Mouse (Mus musculus) MEL (cell line): Measurements from ENCODE around the gene Wdr60. TPM values are rescaled to one million over a fixed set of nuclear protein-coding genes. Genes with fewer than 3 reads are reported as not detected.
A peak's percentile ranks its signal among the peaks of the same experiment; 100 is the strongest.

Experiments used
- DNase-seq: peaks from one replicate; pipeline ENCODE4 v3.0.0; 2011; ENCODE audit warnings: low read depth, low spot score
- H3K27ac ChIP-seq: 2 replicates; pipeline ENCODE4 v1.5.1; 2012; ENCODE audit warnings: low read depth, mild to moderate bottlenecking, control low read depth, low read length, moderate library complexity; ENCODE audit not compliant: control insufficient read depth
- H3K27me3 ChIP-seq, 2 experiments: fragments of 150-350 bp in 1 of 2; sonication (generic) in 1 of 2; 2 replicates each; pipeline ENCODE4 v1.6.1; 2012; ENCODE audit warnings: low read length in 2 of 2, mild to moderate bottlenecking in 2 of 2, improper control_type of control experiment in 1 of 2, moderate library complexity in 1 of 2; ENCODE audit not compliant: insufficient read depth in 2 of 2, control insufficient read depth in 1 of 2
- H3K36me3 ChIP-seq, 2 experiments: 2 replicates each; pipeline ENCODE4 v1.6.1; 2012 to 2014; ENCODE audit warnings: low read length in 2 of 2, improper control_type of control experiment in 1 of 2, inconsistent platforms in 1 of 2, mild to moderate bottlenecking in 1 of 2; ENCODE audit not compliant: insufficient read depth in 2 of 2, control insufficient read depth in 1 of 2
- H3K4me1 ChIP-seq, 2 experiments: fragments of 150-350 bp in 1 of 2; sonication (generic) in 1 of 2; 2 replicates each; pipeline ENCODE4 v1.6.1; 2012; ENCODE audit warnings: low read length in 2 of 2, improper control_type of control experiment in 1 of 2, mild to moderate bottlenecking in 1 of 2; ENCODE audit not compliant: insufficient read depth in 2 of 2, control insufficient read depth in 1 of 2
- H3K4me3 ChIP-seq, 2 experiments: fragments of 150-350 bp in 1 of 2; sonication (generic) in 1 of 2; 2 replicates each; pipeline ENCODE4 v1.5.1; 2012; ENCODE audit warnings: low read depth in 2 of 2, low read length in 2 of 2, mild to moderate bottlenecking in 2 of 2, moderate library complexity in 2 of 2, control low read depth in 1 of 2, improper control_type of control experiment in 1 of 2; ENCODE audit not compliant: control insufficient read depth in 1 of 2, insufficient read depth in 1 of 2
- H3K79me2 ChIP-seq: 2 replicates; pipeline ENCODE4 v1.6.1; 2012; ENCODE audit warnings: mild to moderate bottlenecking, low read length, moderate library complexity; ENCODE audit not compliant: control insufficient read depth, poor library complexity, insufficient read depth
- H3K9ac ChIP-seq: 2 replicates; pipeline ENCODE4 v1.6.1; 2012; ENCODE audit warnings: low read depth, mild to moderate bottlenecking, control low read depth, low read length, moderate library complexity; ENCODE audit not compliant: control insufficient read depth, poor library complexity, severe bottlenecking
- H3K9me3 ChIP-seq: fragments of 150-350 bp; sonication (generic); replicated peaks from 2 replicates; pipeline ENCODE4 v1.6.1; 2012; ENCODE audit warnings: mild to moderate bottlenecking, low read length, improper control_type of control experiment, moderate library complexity; ENCODE audit not compliant: insufficient read depth
- E2F4 ChIP-seq: IDR thresholded peaks from 2 replicates; pipeline ENCODE4 v1.6.1; 2011; ENCODE audit warnings: low read depth, low read length, improper control_type of control experiment, borderline replicate concordance
- ELF1 ChIP-seq: IDR thresholded peaks from 2 replicates; pipeline ENCODE4 v1.6.1; 2014; ENCODE audit warnings: low read depth, mild to moderate bottlenecking, inconsistent platforms, low read length, improper control_type of control experiment, moderate library complexity
- EP300 ChIP-seq, 2 experiments: IDR thresholded peaks; 2 replicates each; pipeline ENCODE4 v1.6.1; 2011; ENCODE audit warnings: improper control_type of control experiment in 2 of 2, low read length in 2 of 2, low read depth in 1 of 2, mild to moderate bottlenecking in 1 of 2
- ETS1 ChIP-seq: IDR thresholded peaks from 2 replicates; pipeline ENCODE4 v1.6.1; 2012; ENCODE audit warnings: low read depth, mild to moderate bottlenecking, inconsistent platforms, low read length, improper control_type of control experiment, moderate library complexity
- GATA1 ChIP-seq: IDR thresholded peaks from 2 replicates; pipeline ENCODE4 v1.6.1; 2011; ENCODE audit warnings: low read depth, low read length, improper control_type of control experiment
- HCFC1 ChIP-seq: IDR thresholded peaks from 2 replicates; pipeline ENCODE4 v1.6.1; 2012; ENCODE audit warnings: low read depth, mild to moderate bottlenecking, inconsistent platforms, low read length, improper control_type of control experiment, moderate library complexity
- KAT2A ChIP-seq: conservative IDR thresholded peaks from 2 replicates; pipeline ENCODE4 v1.6.1; 2012; ENCODE audit warnings: low read depth, low read length, improper control_type of control experiment, inconsistent platforms
- MAFK ChIP-seq: IDR thresholded peaks from 2 replicates; pipeline ENCODE4 v1.6.1; 2011; ENCODE audit warnings: low read depth, mild to moderate bottlenecking, low read length, improper control_type of control experiment, borderline replicate concordance
- MEF2A ChIP-seq: IDR thresholded peaks from 2 replicates; pipeline ENCODE4 v1.6.1; 2014; ENCODE audit warnings: low read depth, mild to moderate bottlenecking, inconsistent platforms, low read length, improper control_type of control experiment; ENCODE audit not compliant: poor library complexity, insufficient replicate concordance, severe bottlenecking; ENCODE audit errors: extremely low read depth
- MXI1 ChIP-seq: IDR thresholded peaks from 2 replicates; pipeline ENCODE4 v1.6.1; 2011; ENCODE audit warnings: mild to moderate bottlenecking, low read depth, low read length, improper control_type of control experiment
- MYC ChIP-seq: IDR thresholded peaks from 2 replicates; pipeline ENCODE4 v1.6.1; 2011; ENCODE audit warnings: low read depth, mild to moderate bottlenecking, low read length, improper control_type of control experiment, moderate library complexity
- POLR2A ChIP-seq, 2 experiments: IDR thresholded peaks; 2 replicates each; pipeline ENCODE4 v1.6.1; 2011 to 2012; ENCODE audit warnings: low read length in 2 of 2, mild to moderate bottlenecking in 2 of 2, control low read depth in 1 of 2, improper control_type of control experiment in 1 of 2, low read depth in 1 of 2, moderate library complexity in 1 of 2; ENCODE audit not compliant: control insufficient read depth in 1 of 2, insufficient read depth in 1 of 2, poor library complexity in 1 of 2
- POLR2AphosphoS2 ChIP-seq: IDR thresholded peaks from 2 replicates; pipeline ENCODE4 v1.6.1; 2011; ENCODE audit warnings: low read length, improper control_type of control experiment
- POLR2AphosphoS5 ChIP-seq: IDR thresholded peaks from 2 replicates; pipeline ENCODE4 v1.6.1; 2012; ENCODE audit warnings: low read depth, borderline replicate concordance, mild to moderate bottlenecking, inconsistent platforms, low read length, moderate library complexity, mixed read lengths
- RAD21 ChIP-seq: IDR thresholded peaks from 2 replicates; pipeline ENCODE4 v1.6.1; 2011; ENCODE audit warnings: mild to moderate bottlenecking, low read depth, low read length, improper control_type of control experiment
- SIN3A ChIP-seq: IDR thresholded peaks from 2 replicates; pipeline ENCODE4 v1.6.1; 2012; ENCODE audit warnings: low read length, improper control_type of control experiment, inconsistent platforms
- SMC3 ChIP-seq: IDR thresholded peaks from 2 replicates; pipeline ENCODE4 v1.6.1; 2011; ENCODE audit warnings: low read depth, low read length, improper control_type of control experiment
- TAL1 ChIP-seq: IDR thresholded peaks from 2 replicates; pipeline ENCODE4 v1.6.1; 2012; ENCODE audit warnings: mild to moderate bottlenecking, inconsistent platforms, low read length, moderate library complexity, mixed read lengths
- TBP ChIP-seq: IDR thresholded peaks from 2 replicates; pipeline ENCODE4 v1.8.0; 2011; ENCODE audit warnings: low read depth, low read length, improper control_type of control experiment
- USF1 ChIP-seq: IDR thresholded peaks from 2 replicates; pipeline ENCODE4 v1.6.1; 2014; ENCODE audit warnings: low read depth, mild to moderate bottlenecking, inconsistent platforms, low read length, improper control_type of control experiment, moderate library complexity
- USF2 ChIP-seq, 2 experiments: IDR thresholded peaks; 2 replicates each; pipeline ENCODE4 v1.6.1; 2011 to 2012; ENCODE audit warnings: improper control_type of control experiment in 2 of 2, low read length in 2 of 2, borderline replicate concordance in 1 of 2, inconsistent platforms in 1 of 2, low read depth in 1 of 2, mild to moderate bottlenecking in 1 of 2; ENCODE audit not compliant: insufficient read depth in 1 of 2
- ZC3H11A ChIP-seq: IDR thresholded peaks from 2 replicates; pipeline ENCODE4 v1.6.1; 2012; ENCODE audit warnings: low read depth, mild to moderate bottlenecking, inconsistent platforms, low read length, improper control_type of control experiment
- ZKSCAN1 ChIP-seq: IDR thresholded peaks from 2 replicates; pipeline ENCODE4 v1.6.1; 2012; ENCODE audit warnings: low read depth, mild to moderate bottlenecking, inconsistent platforms, low read length, improper control_type of control experiment, moderate library complexity
- ZNF384 ChIP-seq: IDR thresholded peaks from 2 replicates; pipeline ENCODE4 v1.6.1; 2012; ENCODE audit warnings: low read depth, mild to moderate bottlenecking, inconsistent platforms, low read length, improper control_type of control experiment
- polyA plus RNA-seq, 2 experiments: library from polyadenylated mRNA; stranded (reverse) in 1 of 2; unstranded in 1 of 2; fragments of >175 nt in 1 of 2; fragments of >200 nt in 1 of 2; gene quantifications; 2 replicates each; pipeline versions ENCODE4 v1.2.1 to v1.2.4; 2012; ENCODE audit warnings: low replicate concordance in 2 of 2, low read depth in 1 of 2; ENCODE audit not compliant: insufficient read length in 2 of 2, insufficient read depth in 1 of 2, missing spikeins in 1 of 2
- total RNA-seq: library from RNA; depleted of rRNA; stranded (reverse); fragments of 300-350 nt; gene quantifications from 2 replicates; pipeline ENCODE4 v1.2.3, GENCODE M21; 2012

Gene Wdr60
- total and polyA plus RNA-seq, 3 experiments: 19.8 to 21.0 TPM; not detected in 1

DNA sequence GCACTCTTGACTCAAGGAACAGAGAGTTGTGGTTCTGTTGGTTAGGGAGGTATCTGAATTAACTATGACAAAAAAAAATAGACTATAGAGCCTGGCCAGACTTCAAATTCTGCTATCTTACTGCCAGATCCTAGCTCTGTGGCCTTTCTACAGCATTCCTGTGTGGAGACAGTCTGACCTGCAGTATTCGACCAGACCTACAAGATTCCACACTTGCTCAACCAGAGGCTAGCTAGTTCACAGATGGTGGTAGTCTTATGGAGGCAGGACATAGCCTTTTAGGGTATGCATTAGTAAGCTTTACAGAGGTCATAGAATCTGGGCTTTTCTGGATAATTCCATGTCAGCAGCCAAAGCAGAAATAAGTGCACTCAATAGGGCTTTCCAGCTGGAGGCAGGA, 7.7 kb upstream of the Wdr60 start:
- TF ChIP-seq KAT2A: no peak
- no peak for TF ChIP-seq SIN3A
- no peak for TF ChIP-seq POLR2AphosphoS2
- TF ChIP-seq MAFK: no peak
- no peak for TF ChIP-seq POLR2AphosphoS5
- TF ChIP-seq RAD21: no peak
- no peak for TF ChIP-seq HCFC1
- no peak for TF ChIP-seq GATA1
- TF ChIP-seq MEF2A: no peak
- TF ChIP-seq SMC3: no peak
- no peak for TF ChIP-seq E2F4
- no peaks in the 10 kb centered on the region for H3K27me3 ChIP-seq

DNA sequence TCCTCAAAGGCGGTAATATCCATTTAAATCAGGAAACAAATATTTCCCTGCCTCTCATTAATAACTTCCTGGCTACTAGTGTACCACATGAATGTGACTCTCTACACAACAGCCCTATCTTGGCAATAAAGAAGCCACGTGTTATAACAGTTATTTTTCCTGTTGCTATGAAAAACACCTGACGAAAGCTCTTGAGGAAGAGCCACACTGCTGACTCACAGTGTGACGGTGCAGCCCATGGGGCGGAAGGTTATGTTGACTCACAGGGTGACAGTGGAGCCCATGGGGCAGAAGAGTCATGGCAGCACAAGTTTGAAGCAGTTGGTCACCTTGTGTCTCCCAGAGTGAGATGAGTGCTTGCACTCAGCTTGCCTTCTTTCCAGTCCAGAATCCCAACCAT, 6.6 kb upstream of the Wdr60 start:
- Histone ChIP-seq H3K27me3 (no peaks in the 10 kb centered on the region), H3K79me2 (no peaks in the 10 kb centered on the region), H3K4me1 (peaks cover 14 to 20% of the 10 kb centered on the region in 2 experiments), H3K27ac (peak overlapping the region; percentile 12; the same call in 1 of the 2 replicates), H3K9me3 (no peaks in the 10 kb centered on the region), H3K36me3 (peaks cover 0 to 29% of the 10 kb centered on the region in 2 experiments; a peak in 2 of 4 replicates), H3K4me3 (no peak overlapping the region), H3K9ac (no peak overlapping the region)
- TF ChIP-seq POLR2A (IDR thresholded peaks at IDR 0.05; ENCODE audit: control insufficient read depth in 1 of 2, insufficient read depth in 1 of 2, low read depth in 1 of 2, low read length in 2 of 2, poor library complexity in 1 of 2): no peak
- TF ChIP-seq MYC: no peak
- no peak for TF ChIP-seq MXI1
- DNase-seq: peak; percentile 78

More for the DNA sequence above, 7.7 kb upstream of the Wdr60 start:
- Histone ChIP-seq H3K27ac (no peak overlapping the region), H3K36me3 (peaks cover 0 to 25% of the 10 kb centered on the region in 2 experiments; a peak in 2 of 4 replicates), H3K4me3 (no peak overlapping the region), H3K9ac (no peak overlapping the region), H3K79me2 (no peaks in the 10 kb centered on the region), H3K9me3 (no peaks in the 10 kb centered on the region), H3K4me1 (peaks cover 15 to 16% of the 10 kb centered on the region in 2 experiments)
- no peak for DNase-seq

DNA sequence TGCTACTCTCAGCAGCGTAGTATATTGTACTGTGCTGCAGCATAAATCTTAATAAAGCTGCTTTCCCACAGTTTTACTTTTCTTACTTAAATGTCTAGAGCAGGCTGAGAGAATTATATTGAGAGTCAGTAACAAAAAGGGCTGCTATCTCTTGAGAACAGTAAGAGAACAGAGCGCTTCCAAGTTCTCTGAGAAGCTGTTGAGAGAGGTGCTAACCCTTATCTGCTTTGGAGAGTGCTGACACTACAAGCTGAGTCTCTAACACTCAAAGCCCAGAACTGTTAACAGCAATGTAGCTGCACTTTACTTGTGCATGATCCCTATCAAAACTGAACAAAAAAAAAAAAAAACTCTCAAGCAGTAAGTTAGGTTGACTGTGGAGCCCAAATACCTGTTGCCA, 2.5 kb upstream of the Wdr60 start:
- Histone ChIP-seq H3K27ac (peak overlapping the region; percentile 94), H3K27me3 (no peaks in the 10 kb centered on the region)
- DNase-seq: peak; percentile 96

More for the DNA sequence above, 2.5 kb upstream of the Wdr60 start:
- TF ChIP-seq ZKSCAN1 (no peak), USF1 (no peak), ZNF384 (no peak), ELF1 (no peak), ZC3H11A (no peak), GATA1 (no peak), TAL1 (peak; percentile 83), USF2 (IDR thresholded peaks at IDR 0.05; ENCODE audit: borderline replicate concordance in 1 of 2, insufficient read depth in 1 of 2, low read depth in 1 of 2, low read length in 2 of 2) (no peak), ETS1 (no peak), TBP (no peak), EP300 (IDR thresholded peaks at IDR 0.05; ENCODE audit: low read depth in 1 of 2, low read length in 2 of 2) (no peak), POLR2AphosphoS5 (0 out of 2 replicates have a peak, but pooled peaks have one; percentile 4), E2F4 (no peak), POLR2A (IDR thresholded peaks at IDR 0.05; ENCODE audit: control insufficient read depth in 1 of 2, insufficient read depth in 1 of 2, low read depth in 1 of 2, low read length in 2 of 2, poor library complexity in 1 of 2) (no peak), KAT2A (no peak), MAFK (no peak)
- TF ChIP-seq, all 39 proteins: peak for 2
- Histone ChIP-seq H3K4me1 (peaks cover 28 to 36% of the 10 kb centered on the region in 2 experiments), H3K4me3 (peak overlapping the region; percentile 21 to 22), H3K79me2 (peaks cover 6% of the 10 kb centered on the region), H3K36me3 (peaks cover 0 to 49% of the 10 kb centered on the region in 2 experiments; a peak in 2 of 4 replicates), H3K9me3 (no peaks in the 10 kb centered on the region), H3K9ac (peak overlapping the region; percentile 57)
